Mouse (Mus musculus): ENCODE data around the gene Gmfb. TPM values are rescaled to one million over a fixed set of nuclear protein-coding genes. Genes with fewer than 3 reads are reported as not detected.

The Gmfb gene
- total RNA-seq, 2 experiments from 2014 or later: 17.3 to 18.1 TPM

Other genes with a start within 250 kb of the Gmfb start
- gene Cdkn3, start 61.7 kb downstream of the Gmfb start, total RNA-seq (2021): not detected
- 10 to 100 TPM; 55.0 to 57.3 TPM for gene Cnih1, start 33.8 kb downstream of the Gmfb start, total RNA-seq (2021)
- 10 to 100 TPM; 48.2 to 52.4 TPM for gene Cgrrf1, start 9.9 kb upstream of the Gmfb start, total RNA-seq (2021)
- gene Samd4, start 60.6 kb upstream of the Gmfb start, total RNA-seq (2021): 10 to 100 TPM; 54.5 to 72.9 TPM

All from gastrocnemius, adult 18-20 months (tissue).